In the genomic region with DNA sequence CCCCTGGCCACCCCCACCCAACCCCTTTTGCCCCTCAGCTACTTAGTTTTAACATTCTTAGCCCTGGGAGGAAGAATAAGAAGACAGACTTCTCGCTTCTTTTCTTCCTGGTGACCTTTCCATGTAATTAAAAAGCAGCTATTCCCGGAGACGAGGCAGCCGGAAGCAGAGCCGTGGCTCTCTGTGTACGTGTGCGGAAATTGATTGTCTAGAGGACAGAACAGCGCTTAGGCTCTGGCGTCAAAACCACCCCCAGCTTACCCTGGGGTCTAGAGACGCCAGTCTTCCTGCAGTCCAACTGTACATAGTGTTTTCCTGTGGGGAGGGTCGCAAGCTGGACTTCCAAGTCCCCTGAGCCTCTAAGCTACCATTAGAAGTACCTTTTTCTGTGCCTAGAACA, we compare ENCODE assay signal across 11 mouse cellular contexts. TPM values are rescaled to one million over a fixed set of nuclear protein-coding genes. Genes with fewer than 3 reads are reported as not detected.
A peak's percentile ranks its signal among the peaks of the same experiment; 100 is the strongest.
DNase-seq lines count a peak whose midpoint lies in the region; ATAC-seq and TF ChIP-seq lines count a peak whose summit lies in the region.
"Had no signal": no experiment of that assay in that cellular context is flagged by ENCODE, and none has a peak within 500 bp of the region (broad histone marks: within the 10 kb centered on the region; RNA-seq: fewer than 3 reads in every experiment).

No protein-coding gene starts in this region.

- TF ChIP-seq EP300 in liver, postnatal 0 days (IDR thresholded peaks at IDR 0.05; ENCODE audit: low read depth) = no peak

- no peaks in the 10 kb centered on the region for H3K9me3 ChIP-seq in forebrain, embryonic 12.5 days
- no peaks in the 10 kb centered on the region for H3K9me3 ChIP-seq in forebrain, embryonic 16.5 days (ENCODE audit: control insufficient read depth, low read length)
- H3K9me3 ChIP-seq in lung, embryonic 16.5 days (ENCODE audit: control insufficient read depth, low read length) = no peaks in the 10 kb centered on the region
- H3K9me3 ChIP-seq in hindbrain, embryonic 15.5 days = no peaks in the 10 kb centered on the region
- H3K9me3 ChIP-seq in liver, postnatal 0 days (ENCODE audit: low read length) = no peaks in the 10 kb centered on the region

- no peak overlapping the region for H3K9ac ChIP-seq in forebrain, embryonic 12.5 days
- no peak overlapping the region for H3K9ac ChIP-seq in forebrain, embryonic 16.5 days (replicated peaks; ENCODE audit: low read depth, low read length)
- H3K9ac ChIP-seq in lung, embryonic 16.5 days (ENCODE audit: low read length) = peak overlapping the region; percentile 36
- H3K9ac ChIP-seq in hindbrain, embryonic 15.5 days = no peak overlapping the region
- H3K9ac ChIP-seq in liver, postnatal 0 days (replicated peaks) = no peak overlapping the region

- no peak for DNase-seq in lung, postnatal 4 days
- no peak for DNase-seq in liver, postnatal 0 days
- no peak for DNase-seq in adrenal gland, adult 8-10 months
- DNase-seq in thymus, adult 18-20 months = no peak
- DNase-seq: cerebellum, postnatal 14 days; lung, adult 2 months had no signal

- WGBS in forebrain, embryonic 12.5 days = 38% methylated on average over 11 of the region's 11 CpGs
- WGBS in forebrain, embryonic 16.5 days = 32% methylated on average over 11 of the region's 11 CpGs
- 33% methylated on average over 11 of the region's 11 CpGs for WGBS in lung, embryonic 16.5 days
- WGBS in hindbrain, embryonic 15.5 days = 21% methylated on average over 11 of the region's 11 CpGs
- 55% methylated on average over 11 of the region's 11 CpGs for WGBS in liver, postnatal 0 days (ENCODE audit: insufficient replicate concordance)

- peak overlapping the region; percentile 69 for H3K27ac ChIP-seq in forebrain, embryonic 12.5 days
- H3K27ac ChIP-seq in forebrain, embryonic 16.5 days (ENCODE audit: low read length) = no peak overlapping the region
- H3K27ac ChIP-seq in lung, embryonic 16.5 days (ENCODE audit: low read length) = peak overlapping the region; percentile 93
- H3K27ac ChIP-seq in hindbrain, embryonic 15.5 days (replicated peaks) = peak overlapping the region; percentile 3; the same call in 1 of the 2 replicates
- peak overlapping the region; percentile 31; the same call in 1 of the 2 replicates for H3K27ac ChIP-seq in liver, postnatal 0 days (ENCODE audit: low read depth)

- no peak overlapping the region for H3K4me2 ChIP-seq in forebrain, embryonic 12.5 days
- no peak overlapping the region for H3K4me2 ChIP-seq in forebrain, embryonic 16.5 days (ENCODE audit: low read length)
- no peak overlapping the region for H3K4me2 ChIP-seq in lung, embryonic 16.5 days (ENCODE audit: low read depth, low read length)
- H3K4me2 ChIP-seq in hindbrain, embryonic 15.5 days = no peak overlapping the region
- no peak overlapping the region for H3K4me2 ChIP-seq in liver, postnatal 0 days (ENCODE audit: low read depth, low read length)

- no peak overlapping the region for H3K4me3 ChIP-seq in forebrain, embryonic 12.5 days (replicated peaks)
- H3K4me3 ChIP-seq in forebrain, embryonic 16.5 days (replicated peaks; ENCODE audit: low read length) = no peak overlapping the region
- no peak overlapping the region for H3K4me3 ChIP-seq in lung, embryonic 16.5 days (ENCODE audit: low read length)
- no peak overlapping the region for H3K4me3 ChIP-seq in hindbrain, embryonic 15.5 days
- no peak overlapping the region for H3K4me3 ChIP-seq in liver, postnatal 0 days (ENCODE audit: low read depth, low read length)

- H3K36me3 ChIP-seq in forebrain, embryonic 12.5 days (replicated peaks) = no peaks in the 10 kb centered on the region
- no peaks in the 10 kb centered on the region for H3K36me3 ChIP-seq in forebrain, embryonic 16.5 days (ENCODE audit: control insufficient read depth, insufficient read depth)
- H3K36me3 ChIP-seq in lung, embryonic 16.5 days (ENCODE audit: control insufficient read depth, insufficient read depth, low read length) = no peaks in the 10 kb centered on the region
- no peaks in the 10 kb centered on the region for H3K36me3 ChIP-seq in hindbrain, embryonic 15.5 days
- H3K36me3 ChIP-seq in liver, postnatal 0 days (replicated peaks; ENCODE audit: insufficient read depth, low read length) = no peaks in the 10 kb centered on the region

- no peak for ATAC-seq in forebrain, embryonic 12.5 days (ENCODE audit: low FRiP score)
- no peak for ATAC-seq in forebrain, embryonic 16.5 days
- peak; percentile 49 for ATAC-seq in lung, embryonic 16.5 days (ENCODE audit: low read depth)
- ATAC-seq in hindbrain, embryonic 15.5 days (ENCODE audit: low FRiP score, low read depth) = no peak
- no peak for ATAC-seq in liver, postnatal 0 days

- H3K27me3 ChIP-seq in forebrain, embryonic 12.5 days = no peaks in the 10 kb centered on the region
- no peaks in the 10 kb centered on the region for H3K27me3 ChIP-seq in forebrain, embryonic 16.5 days (replicated peaks; ENCODE audit: control insufficient read depth, insufficient read depth, low read length)
- no peaks in the 10 kb centered on the region for H3K27me3 ChIP-seq in lung, embryonic 16.5 days (ENCODE audit: control insufficient read depth, insufficient read depth, low read depth, low read length)
- H3K27me3 ChIP-seq in hindbrain, embryonic 15.5 days = no peaks in the 10 kb centered on the region
- H3K27me3 ChIP-seq in liver, postnatal 0 days (ENCODE audit: insufficient read depth, low read length) = no peaks in the 10 kb centered on the region

- TF ChIP-seq CTCF in liver, postnatal 0 days (IDR thresholded peaks at IDR 0.05; ENCODE audit: low read depth) = no peak

- H3K4me1 ChIP-seq in forebrain, embryonic 12.5 days = peaks cover 50% of the 10 kb centered on the region
- peaks cover 22% of the 10 kb centered on the region for H3K4me1 ChIP-seq in forebrain, embryonic 16.5 days (replicated peaks; ENCODE audit: control insufficient read depth, insufficient read depth, low read length)
- peaks cover 25% of the 10 kb centered on the region for H3K4me1 ChIP-seq in lung, embryonic 16.5 days (replicated peaks; ENCODE audit: control insufficient read depth, insufficient read depth, low read length)
- H3K4me1 ChIP-seq in hindbrain, embryonic 15.5 days (replicated peaks) = peaks cover 38% of the 10 kb centered on the region
- H3K4me1 ChIP-seq in liver, postnatal 0 days (ENCODE audit: insufficient read depth) = no peaks in the 10 kb centered on the region

RNA-seq across cellular contexts. Expression of gene Dlk1, which starts 41.9 kb away (rescaled TPM):
- 143 and 148 TPM in 2 replicates for polyA plus RNA-seq in forebrain, embryonic 12.5 days (2016; fragmentation: Nextera tagmentation; extraction: Ambion mirVana)
- 21.2 and 34.2 TPM in 2 replicates for polyA plus RNA-seq in forebrain, embryonic 16.5 days (2015; fragmentation: Nextera tagmentation; extraction: Ambion mirVana)
- 702 and 746 TPM in 2 replicates for polyA plus RNA-seq in lung, embryonic 16.5 days (2015; fragmentation: Nextera tagmentation; extraction: Ambion mirVana)
- 56.8 and 61.4 TPM in 2 replicates for polyA plus RNA-seq in hindbrain, embryonic 15.5 days (2015; fragmentation: Nextera tagmentation; extraction: Ambion mirVana)
- 50.7 and 52.1 TPM in 2 replicates for polyA plus RNA-seq in liver, postnatal 0 days (2015; fragmentation: Nextera tagmentation; extraction: Ambion mirVana)
- 1,000 to 10,000 TPM in 1 of 4 experiments, 100 to 1,000 TPM in 3; 841 to 1,077 (median 912) TPM for total RNA-seq in adrenal gland, adult 8-10 months (2022)
- total RNA-seq: MEL had no signal
